Mouse (Mus musculus) small intestine, adult 2 months (tissue): ENCODE results near the gene Pgm2. TPM values are rescaled to one million over a fixed set of nuclear protein-coding genes. Genes with fewer than 3 reads are reported as not detected.

Source experiments
- H3K27ac ChIP-seq: fragments of 200-500 bp; 2 replicates; pipeline ENCODE4 v1.5.1; 2012; ENCODE audit warnings: low read depth, low read length, control low read depth, inconsistent platforms; ENCODE audit not compliant: insufficient read depth
- H3K27me3 ChIP-seq: fragments of 200-500 bp; 2 replicates; pipeline ENCODE4 v1.6.1; 2012; ENCODE audit warnings: mild to moderate bottlenecking, moderate library complexity, low read length, inconsistent platforms; ENCODE audit not compliant: control insufficient read depth, insufficient read depth
- H3K36me3 ChIP-seq: fragments of 200-500 bp; 2 replicates; pipeline ENCODE4 v1.6.1; 2012; ENCODE audit warnings: mild to moderate bottlenecking, low read length, control low read depth, inconsistent platforms; ENCODE audit not compliant: control insufficient read depth, insufficient read depth
- H3K4me1 ChIP-seq: fragments of 200-500 bp; 2 replicates; pipeline ENCODE4 v1.6.1; 2012; ENCODE audit warnings: low read length, inconsistent platforms, mixed read lengths; ENCODE audit not compliant: control insufficient read depth, insufficient read depth, insufficient read length
- H3K4me3 ChIP-seq: fragments of 200-500 bp; 2 replicates; pipeline ENCODE4 v1.5.1; 2012; ENCODE audit warnings: low read depth, mild to moderate bottlenecking, control low read depth, inconsistent platforms, low read length, moderate library complexity
- CTCF ChIP-seq: fragments of 200-500 bp; IDR thresholded peaks from 2 replicates; pipeline ENCODE4 v1.5.1; 2012; ENCODE audit warnings: low read depth, mild to moderate bottlenecking, control low read depth, inconsistent platforms, low read length, moderate library complexity, mixed read lengths; ENCODE audit not compliant: insufficient replicate concordance, insufficient read length; ENCODE audit errors: extremely low read depth
- POLR2A ChIP-seq: fragments of 200-500 bp; IDR thresholded peaks from 2 replicates; pipeline ENCODE4 v1.6.1; 2012; ENCODE audit warnings: low read depth, mild to moderate bottlenecking, control low read depth, inconsistent platforms, low read length, moderate library complexity
- WGBS: fragments of 180-500 bp; shearing (Covaris S2); methylation state at CpG from one replicate; pipeline ENCODE4 v1.1.7; 2018; 5-methylcytosine and 5-hydroxymethylcytosine counted together
- polyA plus RNA-seq: library from polyadenylated mRNA; depleted of rRNA; stranded (reverse); fragments of >200 nt; gene quantifications from 2 replicates; pipeline ENCODE4 v1.2.3, GENCODE M21; 2012

Gene Pgm2
- polyA plus RNA-seq, 1 experiment: 82.8 TPM

DNA sequence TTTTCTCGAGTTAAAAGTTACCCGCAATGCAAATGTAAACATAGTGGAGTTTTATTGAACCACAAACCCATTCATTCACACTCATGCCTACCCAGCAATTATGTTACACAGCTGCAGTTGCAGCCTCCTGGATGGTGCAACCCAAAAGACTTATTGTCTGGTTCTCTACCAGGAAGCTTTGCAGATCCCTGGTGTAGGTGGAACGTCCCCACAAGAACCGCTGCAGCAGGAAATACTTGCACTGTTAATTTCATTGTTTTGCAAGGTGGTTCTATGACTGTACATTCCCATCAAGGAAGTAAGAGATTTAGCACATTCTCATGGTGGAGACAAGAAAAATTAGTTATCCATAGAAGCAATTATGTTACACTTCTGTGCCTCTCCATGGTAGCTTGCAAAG, 15.4 kb upstream of the Pgm2 start:
- TF ChIP-seq POLR2A: no peak
- no peak for TF ChIP-seq CTCF
- H3K4me3 ChIP-seq: no peak overlapping the region
- H3K27me3 ChIP-seq: no peaks in the 10 kb centered on the region
- no peaks in the 10 kb centered on the region for H3K36me3 ChIP-seq
- no peak overlapping the region for H3K27ac ChIP-seq
- WGBS: 27% methylated on average over 4 of the region's 4 CpGs
- H3K4me1 ChIP-seq: no peaks in the 10 kb centered on the region; the same call in 1 of the 2 replicates

DNA sequence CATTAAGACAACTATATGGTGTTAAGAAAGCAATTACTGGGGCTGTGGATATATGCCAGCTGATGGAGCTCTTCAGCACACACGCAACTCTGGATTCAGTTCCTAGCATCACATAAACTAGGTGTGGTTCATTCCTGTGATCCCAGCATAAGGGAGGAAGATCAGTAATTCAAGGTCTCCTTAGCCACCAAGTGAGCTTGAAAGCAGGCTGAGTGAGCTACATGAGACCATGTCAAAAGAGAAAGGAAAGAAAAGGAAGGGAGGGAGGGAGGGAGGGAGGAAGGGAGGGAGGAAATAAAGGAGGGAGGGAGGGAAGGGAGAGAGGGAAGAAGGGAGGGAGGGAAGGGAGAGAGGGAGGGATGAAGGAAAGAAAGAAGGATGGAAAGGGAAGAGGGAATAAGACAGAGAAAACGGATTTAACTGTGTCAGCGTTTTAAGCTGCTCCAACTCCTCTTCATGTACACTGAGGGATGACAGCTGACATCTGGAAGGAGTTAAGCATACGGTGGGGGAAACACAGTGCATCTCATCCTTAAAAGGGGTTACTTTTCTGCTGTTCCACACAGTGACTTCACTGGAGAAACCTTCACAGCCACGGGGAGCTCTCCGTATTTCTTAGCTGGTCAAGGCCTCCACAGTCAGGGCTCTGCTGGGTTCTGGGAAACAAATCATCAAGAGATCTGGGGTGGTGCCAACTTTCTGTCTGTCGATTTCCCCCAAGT, 13.8 kb upstream of the Pgm2 start:
- WGBS: 72% methylated on average over 7 of the region's 7 CpGs
- Histone ChIP-seq H3K27me3 (no peaks in the 10 kb centered on the region), H3K36me3 (no peaks in the 10 kb centered on the region), H3K27ac (no peak overlapping the region), H3K4me1 (no peaks in the 10 kb centered on the region; the same call in 1 of the 2 replicates), H3K4me3 (no peak overlapping the region)
- TF ChIP-seq POLR2A (no peak), CTCF (no peak)

DNA sequence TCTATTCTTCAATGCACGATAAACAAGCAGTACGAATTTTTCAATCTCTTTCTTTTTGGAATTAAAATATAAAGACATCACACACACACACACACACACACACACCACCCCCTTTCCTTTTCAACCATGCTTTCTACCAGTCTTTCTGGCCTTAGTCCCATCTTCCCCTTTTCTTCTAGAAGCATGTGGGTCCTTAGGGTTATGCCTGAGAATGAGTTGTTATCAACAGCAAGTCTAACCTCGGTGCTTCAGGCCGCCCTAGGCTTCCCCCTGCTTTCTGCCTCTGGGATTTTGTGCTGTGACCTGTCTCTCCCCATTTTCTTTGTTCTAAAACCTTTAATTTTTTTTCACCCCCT, 13.3 kb upstream of the Pgm2 start:
- H3K4me1 ChIP-seq: no peaks in the 10 kb centered on the region; the same call in 1 of the 2 replicates
- TF ChIP-seq POLR2A: no peak
- no peak for TF ChIP-seq CTCF
- H3K36me3 ChIP-seq: no peaks in the 10 kb centered on the region
- H3K4me3 ChIP-seq: no peak overlapping the region
- no peaks in the 10 kb centered on the region for H3K27me3 ChIP-seq
- no peak overlapping the region for H3K27ac ChIP-seq
- WGBS: 83% methylated on average over 4 of the region's 4 CpGs

DNA sequence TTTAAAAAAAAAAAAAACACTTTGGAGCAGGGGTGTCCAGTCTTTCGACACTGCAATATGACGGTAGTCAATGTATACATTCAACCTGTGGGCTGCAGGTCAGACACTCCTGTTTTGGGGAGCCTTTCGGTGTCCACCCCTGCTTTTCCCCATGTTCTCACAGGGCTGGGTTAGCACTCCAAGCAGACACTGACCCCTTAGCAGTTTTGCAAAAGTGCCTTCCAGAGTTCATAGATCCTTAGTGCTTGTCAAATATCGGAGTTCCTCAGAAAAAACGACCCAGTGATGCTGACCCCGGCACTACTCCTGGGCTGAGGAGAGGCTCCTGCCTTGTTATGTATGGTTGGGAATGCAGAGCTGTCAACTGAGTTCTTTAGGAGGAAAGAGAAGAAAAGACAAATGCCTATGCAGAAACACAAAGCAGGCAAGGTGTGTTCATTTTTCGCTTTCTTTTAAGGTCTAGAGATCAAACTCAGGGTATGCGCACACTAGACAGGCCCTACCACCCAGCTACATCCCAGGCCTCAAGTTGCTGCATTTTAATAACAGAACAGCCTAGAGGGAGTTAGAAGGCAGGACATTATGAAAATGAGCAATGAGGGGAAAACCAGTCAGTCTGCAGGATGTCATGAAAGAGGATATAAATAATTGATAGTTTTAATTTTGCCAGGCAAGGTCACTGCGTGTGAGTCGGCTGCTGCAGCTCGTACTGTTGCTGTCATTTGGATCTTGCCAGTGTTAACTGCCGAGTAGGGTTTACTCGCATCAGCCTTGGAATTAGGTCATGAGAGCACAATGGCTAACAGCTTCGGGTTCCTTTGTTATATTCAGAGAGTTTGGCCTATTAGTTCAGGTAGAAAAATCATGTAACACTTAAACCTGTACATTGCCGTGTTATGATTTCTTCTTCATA, 9.0 kb upstream of the Pgm2 start:
- Histone ChIP-seq H3K4me3 (no peak overlapping the region), H3K27me3 (no peaks in the 10 kb centered on the region), H3K27ac (no peak overlapping the region), H3K36me3 (no peaks in the 10 kb centered on the region), H3K4me1 (no peaks in the 10 kb centered on the region)
- 89% methylated on average over 15 of the region's 15 CpGs for whole genome bisulfite sequencing
- TF ChIP-seq POLR2A (no peak), CTCF (no peak)

DNA sequence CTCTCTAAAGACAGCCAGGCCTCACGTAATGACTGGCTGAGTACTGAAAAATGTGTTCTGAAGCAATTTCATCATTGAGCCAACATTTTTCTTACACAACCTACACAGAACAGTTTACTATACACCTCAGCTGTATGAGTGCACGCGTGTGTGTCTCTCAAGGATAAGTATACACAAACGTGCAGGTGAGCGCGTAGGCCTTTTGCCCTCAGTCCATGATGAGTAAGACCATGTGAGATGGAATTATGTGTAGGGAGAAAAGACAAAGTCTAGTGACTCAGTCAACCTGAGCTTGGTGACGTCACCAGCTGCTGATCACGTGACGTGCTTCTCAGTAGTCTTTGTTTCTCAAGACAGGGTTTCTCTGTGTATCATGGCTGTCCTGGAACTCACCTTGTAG, 7.3 kb upstream of the Pgm2 start:
- H3K27me3 ChIP-seq: no peaks in the 10 kb centered on the region
- no peaks in the 10 kb centered on the region for H3K4me1 ChIP-seq
- H3K4me3 ChIP-seq: no peak overlapping the region
- 89% methylated on average over 9 of the region's 9 CpGs for WGBS
- TF ChIP-seq CTCF (no peak), POLR2A (no peak)
- no peaks in the 10 kb centered on the region for H3K36me3 ChIP-seq
- H3K27ac ChIP-seq: no peak overlapping the region

DNA sequence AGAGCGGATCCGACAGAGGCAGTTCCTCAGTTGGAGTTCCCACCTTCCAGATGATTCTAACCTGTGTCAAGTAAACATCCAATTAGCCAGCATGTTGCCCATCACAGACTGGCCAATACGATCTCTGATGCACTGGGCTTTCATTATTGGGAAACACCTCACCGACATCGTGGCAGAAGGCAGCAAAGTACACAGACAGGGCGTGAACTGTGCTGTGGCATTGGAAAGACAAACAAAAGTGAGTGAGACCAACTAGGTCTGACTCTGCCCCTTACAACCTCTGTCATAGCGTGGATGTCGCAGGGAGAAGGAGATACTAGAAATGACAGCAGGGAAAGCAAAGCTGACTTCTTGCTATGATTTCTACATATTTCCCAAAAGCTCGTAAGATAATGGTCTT, 4.0 kb upstream of the Pgm2 start:
- H3K4me3 ChIP-seq: no peak overlapping the region
- H3K27me3 ChIP-seq: no peaks in the 10 kb centered on the region
- no peaks in the 10 kb centered on the region for H3K36me3 ChIP-seq
- H3K4me1 ChIP-seq: peaks cover 3% of the 10 kb centered on the region
- WGBS: 50% methylated on average over 9 of the region's 9 CpGs
- no peak for TF ChIP-seq CTCF
- TF ChIP-seq POLR2A: no peak
- H3K27ac ChIP-seq: no peak overlapping the region

DNA sequence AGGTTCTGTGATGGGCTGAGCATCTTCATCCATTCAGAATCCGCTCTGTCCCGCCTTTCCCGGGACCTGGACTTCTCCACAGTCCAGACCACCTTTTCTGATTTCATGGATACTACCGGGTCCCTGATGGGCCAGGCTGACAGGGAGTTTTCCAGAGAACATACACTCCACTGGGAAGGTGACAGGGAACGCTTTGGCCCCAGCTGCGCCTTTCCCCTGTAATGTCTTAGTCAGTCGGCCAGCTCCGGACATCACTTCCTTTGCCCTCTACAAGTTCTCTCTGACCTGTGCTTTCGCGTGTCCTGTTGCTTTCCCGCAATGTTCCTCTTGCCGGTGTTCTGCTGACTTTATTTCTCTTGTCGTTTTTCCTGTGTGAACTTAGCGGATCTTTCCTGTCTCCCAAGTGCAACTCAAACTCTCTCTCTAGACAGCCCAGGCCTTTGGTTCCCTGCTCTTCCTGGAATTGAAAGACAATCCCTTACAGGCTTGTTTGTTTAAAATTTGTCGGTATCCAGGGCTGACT, 660 bp downstream of the Pgm2 start:
- TF ChIP-seq POLR2A: no peak
- TF ChIP-seq CTCF: no peak
- H3K4me3 ChIP-seq: peak overlapping the region; percentile 89
- H3K27me3 ChIP-seq: no peaks in the 10 kb centered on the region
- H3K27ac ChIP-seq: peak overlapping the region; percentile 84
- H3K4me1 ChIP-seq: peaks cover 22% of the 10 kb centered on the region
- WGBS: 3% methylated on average over 15 of the region's 15 CpGs
- peaks cover 14% of the 10 kb centered on the region for H3K36me3 ChIP-seq
